Mouse (Mus musculus) CH12.LX (cell line): ENCODE measurements around the gene Tkfc. TPM values are rescaled to one million over a fixed set of nuclear protein-coding genes. Genes with fewer than 3 reads are reported as not detected.

ENCODE experiments used
- DNase-seq: peaks from one replicate; pipeline ENCODE4 v3.0.0-alpha.2; 2013; ENCODE audit errors: extremely low read depth
- H3K27ac ChIP-seq: 2 replicates; pipeline ENCODE4 v1.5.1; 2012; ENCODE audit warnings: low read depth, mild to moderate bottlenecking, control low read depth, moderate library complexity; ENCODE audit not compliant: insufficient read depth
- H3K27me3 ChIP-seq: replicated peaks from 2 replicates; pipeline ENCODE3; 2012; ENCODE audit warnings: inconsistent platforms
- H3K36me3 ChIP-seq, 2 experiments: replicated peaks in 1 of 2; 2 replicates each; pipeline versions ENCODE3 to v1.6.1; 2012; ENCODE audit warnings: inconsistent platforms in 1 of 2, low read length in 1 of 2, mild to moderate bottlenecking in 1 of 2, mixed read lengths in 1 of 2, moderate library complexity in 1 of 2; ENCODE audit not compliant: control insufficient read depth in 1 of 2, insufficient read depth in 1 of 2
- H3K4me1 ChIP-seq, 2 experiments: 2 replicates each; pipeline ENCODE4 v1.6.1; 2012; ENCODE audit warnings: inconsistent platforms in 1 of 2, moderate library complexity in 1 of 2; ENCODE audit not compliant: insufficient read depth in 2 of 2, control insufficient read depth in 1 of 2
- H3K4me2 ChIP-seq: 2 replicates; pipeline ENCODE4 v1.6.1; 2012; ENCODE audit warnings: low read depth, mild to moderate bottlenecking, control low read depth; ENCODE audit not compliant: poor library complexity, insufficient read depth, severe bottlenecking
- H3K4me3 ChIP-seq, 3 experiments: fragments of 150-350 bp in 1 of 3; sonication (generic) in 1 of 3; replicated peaks in 1 of 3; 2 replicates each; pipeline versions ENCODE3 to v1.5.1; 2011 to 2012; ENCODE audit warnings: low read depth in 2 of 3, low read length in 2 of 3, mild to moderate bottlenecking in 2 of 3, moderate library complexity in 2 of 3, control low read depth in 1 of 3, improper control_type of control experiment in 1 of 3, inconsistent platforms in 1 of 3, mixed read lengths in 1 of 3; ENCODE audit not compliant: poor library complexity in 1 of 3
- H3K79me2 ChIP-seq: replicated peaks from 2 replicates; pipeline ENCODE4 v1.6.1; 2012; ENCODE audit warnings: mild to moderate bottlenecking, moderate library complexity; ENCODE audit not compliant: control insufficient read depth, poor library complexity, insufficient read depth, severe bottlenecking; ENCODE audit errors: extremely low read depth
- H3K9ac ChIP-seq: 2 replicates; pipeline ENCODE4 v1.6.1; 2012; ENCODE audit warnings: low read depth, mild to moderate bottlenecking, control low read depth, moderate library complexity; ENCODE audit not compliant: insufficient read depth
- H3K9me3 ChIP-seq: replicated peaks from 2 replicates; pipeline ENCODE3; 2012; ENCODE audit warnings: low read length, inconsistent platforms, mixed read lengths
- BHLHE40 ChIP-seq: IDR thresholded peaks from 2 replicates; pipeline ENCODE4 v1.6.1; 2011; ENCODE audit warnings: mild to moderate bottlenecking, low read depth, low read length, improper control_type of control experiment
- CHD2 ChIP-seq: IDR thresholded peaks from 2 replicates; pipeline ENCODE4 v1.6.1; 2011; ENCODE audit warnings: low read length, improper control_type of control experiment
- ELF1 ChIP-seq: IDR thresholded peaks from 2 replicates; pipeline ENCODE4 v1.6.1; 2014; ENCODE audit warnings: low read depth, mild to moderate bottlenecking, inconsistent platforms, low read length, improper control_type of control experiment
- EP300 ChIP-seq: IDR thresholded peaks from 2 replicates; pipeline ENCODE4 v1.6.1; 2011; ENCODE audit warnings: low read length, improper control_type of control experiment
- ETS1 ChIP-seq: conservative IDR thresholded peaks from 2 replicates; pipeline ENCODE4 v1.6.1; 2012; ENCODE audit warnings: low read depth, mild to moderate bottlenecking, inconsistent platforms, low read length, improper control_type of control experiment, moderate library complexity
- GABPA ChIP-seq: IDR thresholded peaks from 2 replicates; pipeline ENCODE4 v1.6.1; 2012; ENCODE audit warnings: low read depth, low read length, improper control_type of control experiment, inconsistent platforms; ENCODE audit not compliant: insufficient replicate concordance
- HCFC1 ChIP-seq: IDR thresholded peaks from 2 replicates; pipeline ENCODE4 v1.6.1; 2012; ENCODE audit warnings: low read depth, mild to moderate bottlenecking, inconsistent platforms, low read length, improper control_type of control experiment
- IRF4 ChIP-seq: IDR thresholded peaks from 2 replicates; pipeline ENCODE4 v1.6.1; 2014; ENCODE audit warnings: low read depth, mild to moderate bottlenecking, inconsistent platforms, low read length, improper control_type of control experiment
- JUN ChIP-seq: IDR thresholded peaks from 2 replicates; pipeline ENCODE4 v1.6.1; 2011; ENCODE audit warnings: low read depth, mild to moderate bottlenecking, low read length, improper control_type of control experiment, moderate library complexity; ENCODE audit not compliant: insufficient read depth
- JUND ChIP-seq: conservative IDR thresholded peaks from 2 replicates; pipeline ENCODE4 v1.6.1; 2011; ENCODE audit warnings: low read depth, low read length, improper control_type of control experiment
- MAFK ChIP-seq: IDR thresholded peaks from 2 replicates; pipeline ENCODE4 v1.6.1; 2011; ENCODE audit warnings: low read length, improper control_type of control experiment; ENCODE audit not compliant: insufficient replicate concordance
- MAX ChIP-seq: IDR thresholded peaks from 2 replicates; pipeline ENCODE4 v1.6.1; 2011; ENCODE audit warnings: low read length, improper control_type of control experiment
- MAZ ChIP-seq: IDR thresholded peaks from 2 replicates; pipeline ENCODE4 v1.6.1; 2012; ENCODE audit warnings: low read depth, mild to moderate bottlenecking, inconsistent platforms, low read length, improper control_type of control experiment, moderate library complexity
- MEF2A ChIP-seq: IDR thresholded peaks from 2 replicates; pipeline ENCODE4 v1.6.1; 2014; ENCODE audit warnings: low read depth, mild to moderate bottlenecking, inconsistent platforms, low read length, improper control_type of control experiment, borderline replicate concordance
- MYC ChIP-seq: IDR thresholded peaks from 2 replicates; pipeline ENCODE4 v1.6.1; 2011; ENCODE audit warnings: low read depth, mild to moderate bottlenecking, improper control_type of control experiment, low read length
- NELFE ChIP-seq: IDR thresholded peaks from 2 replicates; pipeline ENCODE4 v1.6.1; 2011; ENCODE audit warnings: low read depth, low read length, improper control_type of control experiment
- NRF1 ChIP-seq: IDR thresholded peaks from 2 replicates; pipeline ENCODE4 v1.6.1; 2014; ENCODE audit warnings: low read depth, mild to moderate bottlenecking, inconsistent platforms, low read length, improper control_type of control experiment, moderate library complexity
- POLR2A ChIP-seq: IDR thresholded peaks from 2 replicates; pipeline ENCODE4 v1.6.1; 2011; ENCODE audit warnings: low read depth, mild to moderate bottlenecking, improper control_type of control experiment, low read length
- POLR2AphosphoS2 ChIP-seq: IDR thresholded peaks from 2 replicates; pipeline ENCODE4 v1.6.1; 2011; ENCODE audit warnings: low read depth, low read length, improper control_type of control experiment
- RAD21 ChIP-seq: IDR thresholded peaks from 2 replicates; pipeline ENCODE4 v1.6.1; 2011; ENCODE audit warnings: low read depth, mild to moderate bottlenecking, low read length, improper control_type of control experiment, moderate library complexity
- RCOR1 ChIP-seq: conservative IDR thresholded peaks from 2 replicates; pipeline ENCODE4 v1.6.1; 2012; ENCODE audit warnings: low read depth, mild to moderate bottlenecking, inconsistent platforms, low read length, improper control_type of control experiment
- SIN3A ChIP-seq: IDR thresholded peaks from 2 replicates; pipeline ENCODE4 v1.6.1; 2012; ENCODE audit warnings: low read length, improper control_type of control experiment, inconsistent platforms
- TBP ChIP-seq: conservative IDR thresholded peaks from 2 replicates; pipeline ENCODE4 v1.6.1; 2011; ENCODE audit warnings: low read depth, low read length, improper control_type of control experiment
- TCF12 ChIP-seq: IDR thresholded peaks from 2 replicates; pipeline ENCODE4 v1.6.1; 2014; ENCODE audit warnings: low read depth, mild to moderate bottlenecking, inconsistent platforms, low read length, improper control_type of control experiment
- UBTF ChIP-seq: IDR thresholded peaks from 2 replicates; pipeline ENCODE4 v1.6.1; 2012; ENCODE audit warnings: low read depth, mild to moderate bottlenecking, inconsistent platforms, low read length, improper control_type of control experiment, moderate library complexity
- USF1 ChIP-seq: IDR thresholded peaks from 2 replicates; pipeline ENCODE4 v1.6.1; 2014; ENCODE audit warnings: low read depth, mild to moderate bottlenecking, inconsistent platforms, low read length, improper control_type of control experiment
- USF2 ChIP-seq: conservative IDR thresholded peaks from 2 replicates; pipeline ENCODE4 v1.6.1; 2011; ENCODE audit warnings: low read depth, low read length, improper control_type of control experiment
- ZMIZ1 ChIP-seq: IDR thresholded peaks from 2 replicates; pipeline ENCODE4 v1.6.1; 2012; ENCODE audit warnings: low read depth, mild to moderate bottlenecking, inconsistent platforms, low read length, improper control_type of control experiment
- ZNF384 ChIP-seq: IDR thresholded peaks from 2 replicates; pipeline ENCODE4 v1.6.1; 2012; ENCODE audit warnings: low read depth, low read length, improper control_type of control experiment, inconsistent platforms
- dilution Hi-C: fragments of 300-500 bp; cut with MboI; formaldehyde crosslinking; loops from 2 replicates; pipeline ENCODE4 v1.14.3; 2020; ENCODE audit warnings: low sequenced_read_pairs; ENCODE audit not compliant: extremely low pct_unique_long_range_greater_than_20kb, extremely low pct_ligation_motif_present
- in situ Hi-C: fragments of 300-500 bp; cut with MboI; formaldehyde crosslinking; loops from 3 replicates; pipeline ENCODE4 v1.14.3; 2019; ENCODE audit warnings: low sequenced_read_pairs, low pct_ligation_motif_present, low pct_unique_long_range_greater_than_20kb, mixed read lengths
- polyA plus RNA-seq: library from polyadenylated mRNA; unstranded; fragments of >175 nt; gene quantifications from 2 replicates; pipeline ENCODE4 v1.2.1, GENCODE M21; 2012; ENCODE audit warnings: low read depth; ENCODE audit not compliant: insufficient read length
- total RNA-seq, 2 experiments: library from RNA; depleted of rRNA; stranded (reverse); fragments of 300-350 nt in 1 of 2; fragments of >200 nt in 1 of 2; gene quantifications; 2 replicates each; pipeline ENCODE4 v1.2.3; 2012 to 2014

The Tkfc gene
- total and polyA plus RNA-seq, 3 experiments = 2.4 to 15.0 (median 11.0) TPM

GRCm38 (mm10) chr19:10585112-10585511, 20.3 kb downstream of the Tkfc start:
- no peaks in the 10 kb centered on the region for H3K9me3 ChIP-seq
- peak overlapping the region; percentile 76 for H3K4me2 ChIP-seq
- dilution Hi-C loops = no loop called here
- H3K4me3 ChIP-seq = peak overlapping the region in 2 of 3 experiments; percentile 2 to 37
- 0 out of 2 replicates have a peak overlapping the region, but pooled peaks have one; percentile 6 for H3K27ac ChIP-seq
- H3K79me2 ChIP-seq = peaks cover 29% of the 10 kb centered on the region
- TF ChIP-seq TBP = no peak
- TF ChIP-seq RCOR1 = peak; percentile 56; the same call in 1 of the 2 replicates
- TF ChIP-seq ELF1 = no peak
- TF ChIP-seq TCF12 = peak; percentile 99
- 0 out of 2 replicates have a peak, but pooled peaks have one; percentile 22 for TF ChIP-seq MAX
- TF ChIP-seq ETS1 = peak; percentile 76
- peak; percentile 90 for TF ChIP-seq IRF4
- peak; percentile 70 for TF ChIP-seq MEF2A
- TF ChIP-seq EP300 = peak; percentile 77
- 0 out of 2 replicates have a peak, but pooled peaks have one; percentile 51 for TF ChIP-seq MAFK
- peak; percentile 83 for TF ChIP-seq BHLHE40
- TF ChIP-seq SIN3A = peak; percentile 65
- TF ChIP-seq JUN = no peak
- peak; percentile 31; the same call in 1 of the 2 replicates for TF ChIP-seq POLR2A
- H3K27me3 ChIP-seq = no peaks in the 10 kb centered on the region
- in situ Hi-C loops = no loop called here
- peaks cover 30 to 57% of the 10 kb centered on the region in 2 experiments for H3K4me1 ChIP-seq
- peaks cover 30 to 72% of the 10 kb centered on the region in 2 experiments for H3K36me3 ChIP-seq
- peak; percentile 61 for DNase-seq
- H3K9ac ChIP-seq = no peak overlapping the region

DNA sequence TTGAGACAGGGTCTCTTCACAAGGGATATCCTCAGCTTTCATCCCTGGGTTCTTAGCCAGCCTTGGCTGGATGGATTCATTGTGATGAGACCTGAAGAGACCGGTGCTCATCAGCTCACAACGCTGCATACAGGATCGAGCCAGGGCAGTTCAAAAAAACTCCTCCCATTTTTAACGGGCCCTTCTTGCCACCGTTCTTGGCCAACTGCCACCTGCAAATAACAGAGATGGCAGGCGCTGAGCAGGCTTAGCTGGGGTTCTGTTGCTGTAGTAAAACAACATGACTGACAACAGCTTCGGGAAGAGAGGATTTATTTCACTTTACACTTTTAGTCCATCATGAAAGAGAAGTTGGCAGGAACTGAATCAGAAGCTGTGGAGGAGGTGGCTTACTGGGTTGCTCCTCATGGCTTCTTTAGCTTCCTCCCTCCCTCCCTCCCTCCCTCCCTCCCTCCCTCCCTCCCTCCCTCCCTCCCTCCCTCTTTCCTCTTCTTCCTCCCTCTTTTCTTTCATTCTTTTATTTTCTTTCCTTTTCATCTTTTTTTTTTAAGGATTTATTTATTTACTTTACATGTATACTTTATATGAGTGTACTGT, 21.8 kb downstream of the Tkfc start:
- peak overlapping the region in 1 of 3 experiments; percentile 74 for H3K4me3 ChIP-seq
- dilution Hi-C loops = no loop called here
- peak overlapping the region; percentile 72 for H3K27ac ChIP-seq

More for the DNA sequence above, 21.8 kb downstream of the Tkfc start:
- Histone ChIP-seq H3K36me3 (peaks cover 20 to 59% of the 10 kb centered on the region in 2 experiments), H3K9ac (peak overlapping the region; percentile 5), H3K79me2 (peaks cover 41% of the 10 kb centered on the region), H3K4me1 (peaks cover 21 to 44% of the 10 kb centered on the region in 2 experiments; a peak in 3 of 4 replicates), H3K9me3 (no peaks in the 10 kb centered on the region), H3K27me3 (no peaks in the 10 kb centered on the region), H3K4me2 (peak overlapping the region; percentile 53)
- in situ Hi-C loops = no loop called here
- DNase-seq = no peak
- TF ChIP-seq EP300 (0 out of 2 replicates have a peak, but pooled peaks have one; percentile 17), JUND (no peak), USF2 (no peak), RAD21 (no peak), USF1 (no peak), ZMIZ1 (no peak), MAZ (no peak), POLR2AphosphoS2 (no peak), TCF12 (peak; percentile 54; the same call in 1 of the 2 replicates), TBP (no peak), RCOR1 (no peak), POLR2A (peak; percentile 36; the same call in 1 of the 2 replicates), HCFC1 (no peak), CHD2 (no peak), MYC (no peak), ZNF384 (no peak), GABPA (no peak), UBTF (no peak), NELFE (no peak), NRF1 (no peak)
